Mouse (Mus musculus): Measurements from ENCODE around the gene Tigit.

The Tigit gene

DNA sequence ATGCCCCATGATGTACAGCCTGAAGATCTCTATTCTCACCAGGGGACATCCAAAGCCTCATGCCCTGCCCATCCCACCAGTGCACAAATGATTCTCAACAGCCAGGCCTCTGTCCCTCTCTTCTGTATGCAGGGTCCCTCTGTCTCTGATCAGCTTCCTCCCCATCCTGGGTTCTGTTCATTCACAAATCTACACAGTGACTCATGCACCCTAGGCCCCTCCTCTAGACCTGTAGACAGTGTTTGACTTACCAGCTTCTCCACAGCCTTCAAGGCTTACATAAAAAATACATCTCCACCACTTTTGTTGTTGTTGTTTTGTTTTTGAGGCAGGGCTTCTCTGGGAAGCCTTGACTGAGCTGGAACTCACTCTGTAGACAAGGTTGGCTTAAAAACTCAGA is 915 bp upstream of the Tigit start:
- DNase-seq (ENCODE audit: low read depth): no peak

DNA sequence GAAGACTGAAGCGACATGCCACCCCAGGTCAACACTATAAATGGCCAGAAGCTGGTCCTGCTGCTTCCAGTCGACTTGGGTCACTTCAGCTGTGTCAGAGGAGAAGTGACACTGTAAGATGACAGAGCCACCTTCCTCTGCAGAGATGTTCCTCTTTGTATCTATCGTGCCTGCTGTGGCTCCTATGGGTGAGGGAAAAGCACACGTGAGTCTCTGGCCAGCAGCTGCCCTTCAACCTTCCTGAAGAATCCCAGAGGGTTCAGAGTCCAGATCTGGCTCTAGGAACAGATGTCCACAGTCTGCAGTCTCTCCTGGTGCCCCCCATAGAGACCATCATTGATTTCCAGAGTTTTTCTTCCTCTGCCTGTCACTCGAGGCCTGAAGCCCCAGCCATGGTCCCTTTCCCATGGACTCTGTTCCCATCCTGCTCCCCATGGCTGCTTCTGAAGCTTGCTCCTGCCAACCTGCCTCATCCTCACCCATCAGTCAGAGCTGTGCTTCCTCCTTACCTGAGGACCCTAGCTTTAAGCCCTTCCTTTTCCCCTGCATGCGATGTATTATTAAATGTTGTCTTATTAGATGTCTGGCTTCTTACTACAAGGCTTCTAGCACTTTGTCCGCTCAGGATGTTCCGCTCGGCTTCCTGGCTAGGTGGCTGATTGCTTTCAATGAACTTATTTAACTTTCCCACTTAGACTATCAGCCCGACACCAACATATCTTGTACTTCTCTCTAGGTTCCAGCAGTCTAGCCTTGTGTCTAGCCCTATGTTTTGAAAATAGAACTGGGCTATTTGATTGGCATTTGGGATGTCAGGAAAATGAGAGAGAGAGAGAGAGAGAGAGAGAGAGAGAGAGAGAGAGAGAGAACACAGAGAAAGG is 1.6 kb downstream of the Tigit start:
- DNase-seq (ENCODE audit: low read depth): no peak

DNA sequence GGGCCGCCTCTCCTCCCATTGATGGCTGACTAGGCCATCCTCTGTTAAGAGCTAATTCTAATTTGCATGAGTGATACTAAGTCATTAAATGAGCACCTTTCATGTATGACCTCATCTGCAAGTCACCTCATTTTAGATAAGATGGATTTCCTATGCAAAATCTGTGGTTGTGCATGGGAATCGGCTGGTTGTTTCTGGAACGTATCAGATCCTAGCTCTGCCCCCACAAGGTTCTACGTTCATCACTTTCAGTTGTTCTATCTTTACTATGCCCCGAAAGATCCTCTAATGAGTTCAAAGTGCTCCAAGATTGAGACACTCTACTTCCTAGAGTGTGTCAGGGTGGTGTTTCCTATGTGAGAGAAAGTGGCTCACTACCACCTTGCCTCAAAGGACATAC is 2.4 kb downstream of the Tigit start:
- no peak for DNase-seq (ENCODE audit: low read depth)

DNA sequence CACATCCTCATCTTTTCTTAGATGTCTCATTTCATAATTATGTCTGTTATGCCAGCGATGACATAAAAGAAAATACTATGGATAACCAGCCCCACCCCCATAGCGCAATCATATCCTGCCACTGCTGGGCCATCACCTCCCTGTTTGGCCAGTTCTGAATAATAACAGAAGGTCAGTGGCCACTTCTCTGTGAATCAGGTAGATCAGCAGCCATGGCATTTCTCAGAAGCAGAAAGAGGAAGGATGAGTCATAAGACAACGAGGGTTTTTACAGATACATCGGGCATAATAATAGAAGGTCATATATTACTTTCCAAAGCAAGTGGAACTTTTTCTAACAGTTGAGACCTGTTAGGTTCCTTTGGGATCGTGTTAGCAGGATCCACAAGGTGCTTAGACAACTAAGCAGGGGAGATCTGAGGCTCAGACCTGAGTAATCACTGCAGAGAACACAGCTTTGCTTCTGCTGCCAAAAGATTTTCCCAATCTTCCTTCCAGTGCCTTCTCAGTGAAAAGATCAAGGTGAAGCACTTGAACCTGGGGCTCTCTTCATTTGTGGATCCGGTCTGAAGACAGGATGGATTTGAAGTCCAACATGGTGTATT is 8.7 kb downstream of the Tigit start:
- no peak for DNase-seq (ENCODE audit: low read depth)

DNA sequence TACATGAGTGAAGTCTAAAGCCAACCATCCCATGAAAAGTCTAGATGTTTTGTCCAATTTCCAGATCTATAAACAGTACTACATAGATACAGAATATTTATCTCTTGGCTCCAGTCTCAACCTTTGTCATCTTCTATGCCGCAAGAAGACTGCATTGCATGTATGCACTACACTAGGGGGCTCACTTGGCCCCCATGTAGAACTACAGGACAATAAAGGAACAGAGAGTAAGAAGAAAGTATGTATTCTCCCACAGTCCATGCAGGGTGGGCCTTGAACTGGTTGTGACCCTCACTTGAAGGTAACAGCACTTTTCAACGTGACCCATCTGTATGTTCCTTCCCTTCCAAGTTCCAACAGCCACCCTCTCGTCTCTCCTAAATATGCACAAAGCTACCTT is 9.7 kb downstream of the Tigit start:
- no peak for DNase-seq (ENCODE audit: low read depth)

DNA sequence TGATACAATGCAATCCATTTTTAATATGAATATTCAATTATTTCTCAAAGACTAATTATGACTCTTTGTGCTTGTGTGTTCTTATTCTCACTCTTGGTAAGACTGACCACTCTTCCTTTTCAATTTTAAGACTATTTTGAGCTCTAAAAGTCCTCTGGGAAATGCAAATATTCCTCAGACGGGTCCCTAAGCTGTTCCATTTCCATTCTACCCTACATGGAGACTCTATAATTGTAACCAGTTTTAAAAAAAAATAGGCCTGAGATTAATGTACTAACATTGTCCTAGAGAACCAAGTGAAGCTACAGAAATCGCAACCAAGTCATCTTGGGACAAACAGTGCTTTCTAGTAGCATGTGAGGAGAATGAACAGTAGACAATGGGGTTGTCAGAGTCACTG is 10.7 kb downstream of the Tigit start:
- DNase-seq (ENCODE audit: low read depth): no peak

DNA sequence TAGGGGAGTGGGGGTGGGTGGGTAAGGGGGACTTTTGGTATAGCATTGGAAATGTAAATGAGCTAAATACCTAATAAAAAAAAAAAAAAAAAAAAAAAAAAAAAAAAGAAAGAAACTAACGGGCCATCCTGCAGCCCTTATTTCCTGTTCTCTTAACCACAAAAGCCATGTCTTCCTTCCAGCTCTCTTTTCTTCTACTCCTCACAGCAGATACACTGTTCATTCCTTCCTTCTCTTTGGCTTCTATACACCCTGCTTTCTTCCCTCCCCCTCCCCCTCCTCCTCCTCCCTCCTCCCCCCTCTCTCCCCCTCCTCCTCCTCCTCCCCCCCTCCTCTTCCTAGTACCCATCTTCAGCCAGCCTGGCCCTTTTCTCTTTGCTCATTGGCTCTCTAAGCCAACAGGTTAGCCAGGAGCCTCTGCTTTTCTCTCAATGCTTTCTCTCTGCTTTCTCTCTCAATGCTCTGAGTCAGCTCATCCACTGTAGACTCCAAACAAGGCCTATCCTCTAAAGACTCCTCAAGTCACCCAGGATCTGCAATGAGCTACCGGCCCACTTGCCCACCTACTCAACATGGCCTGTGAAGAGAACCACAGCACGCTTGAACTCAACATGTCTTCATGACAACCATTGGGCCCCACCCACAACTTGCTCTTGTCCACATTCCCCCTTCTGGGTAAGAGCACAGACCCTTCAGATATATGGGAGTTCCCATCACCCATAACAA is 13.4 kb downstream of the Tigit start:
- no peak for DNase-seq (ENCODE audit: low read depth)

DNA sequence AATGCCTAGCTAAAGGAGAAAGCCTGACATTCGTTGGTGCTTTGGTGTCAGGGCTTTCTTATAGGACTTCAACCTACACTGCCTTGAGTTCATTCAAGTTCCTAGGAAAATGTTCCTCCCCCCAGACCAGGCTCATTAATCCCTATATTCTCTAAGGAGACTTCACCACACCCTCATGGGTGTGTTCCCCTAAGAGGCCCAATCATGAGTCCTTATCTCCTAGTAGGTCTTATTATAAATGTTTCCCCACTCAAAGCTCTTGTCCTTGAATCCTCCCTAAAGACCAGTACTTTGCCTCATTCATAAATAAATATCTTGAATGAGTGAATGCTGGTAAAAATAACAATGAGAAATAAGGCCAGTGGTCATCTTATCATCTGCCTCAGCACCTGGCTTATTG is 16.3 kb downstream of the Tigit start:
- DNase-seq (ENCODE audit: low read depth): no peak

DNA sequence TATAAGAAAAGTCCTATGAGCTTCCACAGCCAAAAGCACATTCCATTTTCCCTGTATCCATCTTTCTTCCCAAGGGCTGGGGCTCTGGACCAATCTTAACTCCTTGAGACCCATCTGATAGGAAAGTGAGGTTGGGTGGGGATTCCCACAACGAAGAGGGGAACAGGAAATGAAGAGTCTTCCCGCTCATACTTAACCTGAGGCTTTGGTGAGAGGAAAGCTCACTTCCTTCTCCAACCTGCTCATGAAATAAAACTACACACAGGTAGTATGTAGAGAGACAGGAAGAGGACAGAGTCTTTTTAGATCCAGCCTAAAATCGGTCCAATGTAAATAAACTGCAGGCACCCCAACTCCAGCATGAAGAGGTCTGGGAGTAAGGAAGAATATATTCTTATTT is 17.0 kb downstream of the Tigit start:
- no peak for DNase-seq (ENCODE audit: low read depth)

DNA sequence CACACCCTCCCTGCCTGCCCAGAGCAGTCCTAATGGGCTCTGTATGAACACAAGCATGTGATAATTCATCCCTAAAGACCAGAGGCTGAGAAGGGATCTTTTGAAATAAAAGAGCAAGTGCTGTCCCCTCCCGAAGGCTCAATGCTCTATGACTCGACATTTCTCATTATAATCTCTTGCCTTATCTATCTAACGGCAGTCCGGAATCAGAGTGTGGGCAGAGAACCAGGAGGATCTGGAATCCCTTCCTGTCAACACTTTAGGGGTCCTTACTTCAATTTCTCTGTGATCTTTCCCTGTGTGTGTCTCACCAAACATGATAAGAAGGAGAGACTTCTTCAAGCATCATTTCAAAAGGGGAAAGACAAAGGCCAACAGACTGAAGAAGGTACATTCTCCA is 18.1 kb downstream of the Tigit start:
- no peak for DNase-seq (ENCODE audit: low read depth)

DNA sequence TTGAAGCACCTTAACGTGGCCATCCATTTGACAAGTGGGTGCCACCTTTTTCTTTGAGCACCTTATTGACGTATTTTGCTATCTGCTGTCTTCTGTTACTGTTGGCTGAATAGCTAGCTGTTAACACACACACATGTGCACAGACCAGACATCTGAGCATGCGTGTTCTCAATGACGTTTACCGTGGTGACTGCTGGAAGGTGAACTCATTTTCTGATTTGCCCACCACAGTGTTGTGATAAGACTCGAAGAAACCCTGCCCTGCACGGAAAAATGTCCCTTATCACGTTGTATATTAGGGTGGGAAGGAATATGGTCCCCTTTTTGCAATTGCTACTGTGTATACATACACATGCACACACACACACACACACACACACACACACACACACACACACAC is 22.7 kb downstream of the Tigit start:
- no peak for DNase-seq (ENCODE audit: low read depth)

DNA sequence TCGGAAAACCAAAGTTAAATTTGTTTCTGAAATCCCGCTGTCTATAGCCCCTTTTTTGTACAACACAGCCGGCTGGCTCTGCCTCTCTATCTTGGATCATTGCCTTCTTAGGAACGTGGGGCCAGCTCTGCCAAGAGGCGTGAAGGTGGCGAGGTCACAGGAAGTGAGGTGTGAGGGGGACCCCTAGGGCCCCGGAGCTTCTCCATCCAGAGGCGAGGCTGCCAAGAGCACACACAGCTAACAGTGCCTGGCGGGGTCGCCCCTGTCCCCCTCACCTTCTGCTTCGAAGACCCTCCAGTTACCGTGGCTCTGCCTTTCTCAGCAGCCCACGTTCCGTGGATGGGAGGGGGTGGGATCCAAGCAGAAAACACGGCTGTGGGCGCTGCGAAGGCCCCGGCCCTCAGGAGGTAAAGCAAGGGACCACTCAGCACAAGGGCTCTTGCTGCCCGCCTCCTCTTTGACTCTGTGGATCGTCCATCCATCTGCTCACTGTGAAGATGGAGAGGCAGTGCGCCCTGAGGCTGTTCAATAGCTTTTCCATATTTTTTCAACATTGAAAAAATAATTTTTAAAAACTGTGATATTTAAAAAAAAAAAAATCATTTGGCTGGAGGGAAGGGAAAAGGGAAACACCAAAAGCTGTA is 25.4 kb downstream of the Tigit start:
- DNase-seq (ENCODE audit: low read depth): no peak

DNA sequence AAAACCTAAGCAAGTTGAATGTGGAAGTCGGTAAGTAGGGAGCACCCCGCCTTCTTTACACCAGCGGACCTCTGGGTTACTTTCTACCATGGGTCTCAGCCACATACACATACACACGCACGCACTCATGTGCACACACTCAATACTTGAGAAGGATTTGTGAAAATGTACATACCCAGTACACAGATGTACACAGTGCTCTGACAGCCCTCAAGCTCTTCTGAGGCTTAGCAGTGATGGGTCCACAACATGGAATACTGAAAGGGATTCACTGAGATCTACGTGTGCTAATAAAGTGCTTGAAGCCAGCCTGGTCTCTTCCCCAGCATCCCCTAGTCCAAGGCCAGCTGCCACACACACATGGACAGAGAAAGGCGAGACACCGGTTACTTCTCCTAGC is 26.7 kb downstream of the Tigit start:
- DNase-seq (ENCODE audit: low read depth): no peak

DNA sequence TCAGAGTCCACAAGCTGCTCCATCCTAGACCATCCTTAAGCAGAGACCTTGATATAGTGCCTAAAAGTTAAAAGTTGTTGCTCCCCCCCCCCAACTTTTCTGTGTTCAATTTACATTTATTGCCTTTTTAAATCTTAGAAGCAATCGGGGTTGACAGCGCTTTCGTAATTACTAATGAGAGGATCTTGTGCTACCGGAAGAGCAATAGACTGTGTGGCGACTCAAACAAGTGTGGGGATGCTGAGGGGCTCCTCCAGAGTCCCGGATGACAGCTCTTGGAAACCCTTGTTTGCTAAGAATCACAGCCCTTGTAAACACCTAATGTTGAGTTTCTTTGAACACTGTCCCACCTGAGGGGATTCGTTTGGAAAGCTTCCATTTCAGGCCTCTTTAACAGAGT is 29.9 kb downstream of the Tigit start:
- no peak for DNase-seq (ENCODE audit: low read depth)

DNA sequence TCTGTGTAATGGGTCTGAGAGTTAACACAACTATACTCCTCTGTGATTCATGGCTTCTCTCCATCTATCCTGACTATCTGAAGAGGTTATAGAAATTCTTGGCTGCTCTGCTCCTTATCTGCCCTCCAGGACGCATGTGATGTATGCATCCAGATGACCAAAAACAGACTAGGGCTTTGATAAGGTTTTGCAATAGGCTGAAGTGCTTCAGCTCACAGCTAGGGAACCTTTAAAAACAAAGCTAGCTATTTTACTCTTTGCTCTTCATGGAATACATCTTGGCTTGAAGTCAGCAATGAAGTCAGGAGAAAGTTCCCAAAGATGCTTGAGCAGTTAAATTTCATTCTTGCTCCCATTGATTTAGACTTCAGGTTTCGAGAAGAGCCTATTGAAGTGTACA is 32.2 kb downstream of the Tigit start:
- DNase-seq (ENCODE audit: low read depth): no peak

DNA sequence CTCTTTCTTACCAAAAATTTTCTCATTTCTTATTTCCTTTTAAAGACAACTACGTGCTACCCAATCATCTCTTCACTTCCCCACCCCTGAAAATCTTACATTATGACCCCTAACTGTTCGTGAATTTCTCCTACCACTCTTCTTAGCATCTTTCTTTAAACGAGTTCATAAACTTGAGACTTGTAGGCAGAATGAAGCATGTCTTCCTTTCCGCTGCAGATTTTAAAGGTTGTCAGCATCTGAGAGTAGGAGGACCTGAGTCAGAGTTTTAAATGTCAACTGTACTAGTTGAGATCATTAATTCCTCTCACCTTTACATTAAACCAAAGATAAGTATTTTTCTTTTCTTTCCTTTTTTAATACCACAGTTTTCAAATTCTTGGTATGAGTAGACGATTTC is 35.3 kb downstream of the Tigit start:
- no peak for DNase-seq (ENCODE audit: low read depth)

DNA sequence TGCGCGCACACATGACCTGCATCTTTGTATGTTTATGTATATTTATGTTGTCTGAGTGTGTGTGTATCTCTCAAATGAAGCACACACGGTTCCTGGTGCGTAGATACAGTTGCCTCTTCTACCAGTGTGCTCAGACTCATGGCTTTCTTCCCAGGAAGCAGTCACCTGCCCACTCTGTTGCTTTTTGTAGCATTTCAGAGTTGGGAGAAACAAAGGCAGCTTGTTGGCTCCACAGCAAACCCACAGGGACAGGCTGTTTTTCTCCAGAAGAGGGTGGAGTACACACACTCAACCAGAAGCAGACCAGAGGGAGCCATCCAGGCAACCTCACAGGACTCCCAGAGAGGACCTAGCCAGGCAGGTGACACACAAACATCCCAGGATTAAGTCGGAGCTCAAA is 38.0 kb downstream of the Tigit start:
- peak; percentile 14 for DNase-seq (ENCODE audit: low read depth)

DNA sequence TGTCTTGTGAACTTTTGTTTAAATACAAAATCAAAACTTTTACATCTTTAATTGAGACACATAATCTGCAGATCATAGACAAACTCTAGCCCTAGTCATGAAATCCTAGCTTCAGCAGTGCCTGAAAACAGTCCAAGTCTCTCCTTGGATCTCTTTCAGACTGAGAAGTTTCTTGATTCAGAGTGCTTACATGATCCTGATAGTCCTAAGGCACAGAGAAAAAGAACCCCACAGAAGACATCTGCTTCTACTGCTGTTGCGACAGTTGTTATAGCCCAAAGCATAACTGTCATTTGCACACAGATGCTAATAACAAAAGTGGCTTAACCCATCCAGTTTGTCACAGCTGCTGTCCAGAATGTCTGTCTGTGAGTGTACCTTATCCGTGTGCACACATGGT is 38.7 kb downstream of the Tigit start:
- no peak for DNase-seq (ENCODE audit: low read depth)

DNA sequence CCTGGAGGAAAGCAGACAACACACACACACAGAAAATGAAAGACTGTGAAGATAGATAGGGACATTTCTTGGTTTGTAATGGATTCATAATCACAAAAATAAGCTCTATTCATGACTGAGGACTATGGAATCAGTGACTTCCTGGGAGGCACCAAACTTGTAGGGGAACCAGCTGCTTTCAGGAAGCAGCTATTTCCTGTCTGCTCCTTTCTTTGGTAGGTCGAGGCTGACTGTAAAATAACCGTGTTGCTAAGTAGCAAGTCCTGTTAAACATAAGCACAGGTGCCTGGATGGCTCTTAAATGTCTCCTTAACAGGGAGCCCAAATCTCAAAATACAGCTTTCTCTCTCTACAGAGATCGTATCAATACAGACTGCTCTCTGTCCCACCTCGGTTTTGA is 39.1 kb downstream of the Tigit start:
- DNase-seq (ENCODE audit: low read depth): no peak

DNA sequence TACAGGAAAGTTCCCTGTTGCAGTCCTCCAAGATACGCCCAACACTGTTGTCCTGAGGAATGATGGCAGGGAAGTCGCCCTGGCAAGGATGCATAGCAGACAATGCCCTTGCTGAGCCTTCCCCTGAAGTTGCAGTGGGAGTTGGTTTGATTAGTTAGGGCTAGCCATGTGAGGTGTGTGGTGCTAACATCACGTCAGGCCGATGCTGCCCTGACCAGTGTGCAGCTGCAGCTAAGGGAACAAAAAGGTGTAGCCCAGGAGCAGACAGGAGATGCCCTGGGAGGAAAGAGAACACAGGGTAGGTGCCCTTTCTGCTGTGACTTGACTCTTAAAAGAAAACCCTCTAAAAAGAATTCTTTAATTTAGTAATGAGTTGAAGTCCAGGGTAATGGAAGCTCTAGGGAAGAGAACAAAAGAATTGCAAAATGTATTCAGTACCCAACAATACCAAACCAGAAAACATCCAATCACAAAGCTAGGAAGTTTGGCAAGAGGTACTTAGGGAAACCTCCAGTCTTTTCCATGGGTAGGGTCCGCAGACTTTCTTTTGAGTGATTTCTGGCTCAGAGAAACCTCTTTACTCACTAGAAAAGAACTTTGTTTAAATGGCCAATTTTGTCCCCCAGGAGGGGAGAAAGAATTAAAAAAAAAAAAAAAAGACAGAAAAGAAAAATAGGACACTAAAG is 40.5 kb downstream of the Tigit start:
- DNase-seq (ENCODE audit: low read depth): no peak

DNA sequence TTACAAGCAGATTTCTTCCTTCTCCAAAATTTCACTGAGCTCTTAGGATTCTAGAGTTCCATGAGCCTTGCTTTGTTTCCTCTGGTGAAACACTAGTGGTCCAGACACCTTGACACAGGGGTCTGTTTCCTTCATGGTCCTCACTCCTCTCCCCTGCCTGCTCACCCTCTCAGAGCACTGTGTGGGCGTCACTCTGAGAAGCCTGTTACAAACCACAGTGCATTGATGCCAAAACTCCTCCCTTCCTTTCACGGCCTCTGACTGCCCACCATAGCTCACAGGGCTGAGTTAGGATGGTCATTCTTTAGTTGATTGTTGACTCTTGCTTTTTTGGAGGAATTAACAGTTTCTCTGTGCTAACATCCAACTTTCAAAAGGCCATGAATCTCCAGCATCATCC is 43.6 kb downstream of the Tigit start:
- no peak for DNase-seq (ENCODE audit: low read depth)

DNA sequence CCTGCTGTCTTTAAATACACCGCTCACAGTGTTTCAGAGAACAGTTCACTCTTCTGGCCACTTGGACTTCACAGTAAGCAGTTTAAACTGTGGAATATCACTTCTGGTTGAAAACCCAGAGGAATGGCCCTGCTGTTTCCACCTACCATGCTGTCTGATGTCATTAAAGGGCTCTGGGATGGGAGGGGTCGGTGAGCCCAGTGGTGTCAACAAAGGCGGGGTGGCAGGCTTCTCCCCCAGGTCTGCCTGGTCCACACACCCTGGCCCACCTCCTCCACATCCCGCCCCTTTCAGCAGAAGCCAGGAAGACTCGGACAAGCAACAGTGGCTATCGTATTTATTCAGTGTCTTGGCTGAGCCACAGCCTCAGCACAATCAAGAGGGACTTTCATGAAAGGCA is 44.7 kb downstream of the Tigit start:
- no peak for DNase-seq (ENCODE audit: low read depth)
